Mouse (Mus musculus): ENCODE measurements around the gene Cyth3. TPM values are rescaled to one million over a fixed set of nuclear protein-coding genes. Genes with fewer than 3 reads are reported as not detected.

Gene Cyth3
- polyA plus RNA-seq, 1 experiment from 2014 or later = 38.5 TPM

- 90% methylated on average over 10 of the region's 10 CpGs for WGBS
These were observed 15.5 kb upstream of the Cyth3 start for GRCm38 (mm10) chr5:143606756-143607155.

GRCm38 (mm10) chr5:143608175-143608574 is 14.1 kb upstream of the Cyth3 start:
- Histone ChIP-seq H3K4me3 (ENCODE audit: low read depth, low read length) (no peak overlapping the region), H3K27ac (replicated peaks; ENCODE audit: low read depth, low read length) (no peak overlapping the region), H3K9ac (replicated peaks; ENCODE audit: low read length) (no peak overlapping the region), H3K4me1 (ENCODE audit: control insufficient read depth, insufficient read depth, low read length) (no peaks in the 10 kb centered on the region), H3K4me2 (ENCODE audit: low read depth, low read length) (no peak overlapping the region), H3K9me3 (replicated peaks; ENCODE audit: control insufficient read depth, low read length) (no peaks in the 10 kb centered on the region), H3K36me3 (replicated peaks; ENCODE audit: control insufficient read depth, insufficient read depth, low read depth, low read length) (no peaks in the 10 kb centered on the region), H3K27me3 (ENCODE audit: control insufficient read depth, insufficient read depth, low read length) (no peaks in the 10 kb centered on the region)
- WGBS = 94% methylated on average over 10 of the region's 10 CpGs
- ATAC-seq (replicated peaks; ENCODE audit: insufficient number of reproducible peaks, low FRiP score, low TSS enrichment, low read depth) (no peak), DNase-seq (ENCODE audit: low spot score) (no peak)

More at GRCm38 (mm10) chr5:143606756-143607155, 15.5 kb upstream of the Cyth3 start:
- Histone ChIP-seq H3K4me1 (ENCODE audit: control insufficient read depth, insufficient read depth, low read length) (no peaks in the 10 kb centered on the region), H3K27ac (replicated peaks; ENCODE audit: low read depth, low read length) (no peak overlapping the region), H3K9ac (replicated peaks; ENCODE audit: low read length) (no peak overlapping the region), H3K4me2 (ENCODE audit: low read depth, low read length) (no peak overlapping the region), H3K4me3 (ENCODE audit: low read depth, low read length) (no peak overlapping the region), H3K36me3 (replicated peaks; ENCODE audit: control insufficient read depth, insufficient read depth, low read depth, low read length) (no peaks in the 10 kb centered on the region), H3K9me3 (replicated peaks; ENCODE audit: control insufficient read depth, low read length) (no peaks in the 10 kb centered on the region), H3K27me3 (ENCODE audit: control insufficient read depth, insufficient read depth, low read length) (no peaks in the 10 kb centered on the region)
- ATAC-seq (replicated peaks; ENCODE audit: insufficient number of reproducible peaks, low FRiP score, low TSS enrichment, low read depth) = no peak
- no peak for DNase-seq (ENCODE audit: low spot score)

- 73% methylated on average over 7 of the region's 7 CpGs for WGBS
- Histone ChIP-seq H3K9me3 (replicated peaks; ENCODE audit: control insufficient read depth, low read length) (no peaks in the 10 kb centered on the region), H3K27ac (replicated peaks; ENCODE audit: low read depth, low read length) (no peak overlapping the region), H3K4me1 (ENCODE audit: control insufficient read depth, insufficient read depth, low read length) (no peaks in the 10 kb centered on the region), H3K36me3 (replicated peaks; ENCODE audit: control insufficient read depth, insufficient read depth, low read depth, low read length) (no peaks in the 10 kb centered on the region), H3K4me3 (ENCODE audit: low read depth, low read length) (no peak overlapping the region), H3K4me2 (ENCODE audit: low read depth, low read length) (no peak overlapping the region), H3K27me3 (ENCODE audit: control insufficient read depth, insufficient read depth, low read length) (no peaks in the 10 kb centered on the region), H3K9ac (replicated peaks; ENCODE audit: low read length) (no peak overlapping the region)
- ATAC-seq (replicated peaks; ENCODE audit: insufficient number of reproducible peaks, low FRiP score, low TSS enrichment, low read depth) (no peak), DNase-seq (ENCODE audit: low spot score) (no peak)
These were observed 10.3 kb upstream of the Cyth3 start for GRCm38 (mm10) chr5:143611954-143612353.

- ATAC-seq (replicated peaks; ENCODE audit: insufficient number of reproducible peaks, low FRiP score, low TSS enrichment, low read depth) = no peak
- no peak overlapping the region for H3K9ac ChIP-seq (replicated peaks; ENCODE audit: low read length)
- no peaks in the 10 kb centered on the region for H3K9me3 ChIP-seq (replicated peaks; ENCODE audit: control insufficient read depth, low read length)
- no peaks in the 10 kb centered on the region for H3K36me3 ChIP-seq (replicated peaks; ENCODE audit: control insufficient read depth, insufficient read depth, low read depth, low read length)
- no peak overlapping the region for H3K27ac ChIP-seq (replicated peaks; ENCODE audit: low read depth, low read length)
- no peak overlapping the region for H3K4me3 ChIP-seq (ENCODE audit: low read depth, low read length)
- 51% methylated on average over 4 of the region's 4 CpGs for WGBS
- no peaks in the 10 kb centered on the region for H3K4me1 ChIP-seq (ENCODE audit: control insufficient read depth, insufficient read depth, low read length)
- no peak for DNase-seq (ENCODE audit: low spot score)
- no peaks in the 10 kb centered on the region for H3K27me3 ChIP-seq (ENCODE audit: control insufficient read depth, insufficient read depth, low read length)
- no peak overlapping the region for H3K4me2 ChIP-seq (ENCODE audit: low read depth, low read length)
These were observed 9.0 kb upstream of the Cyth3 start for GRCm38 (mm10) chr5:143613265-143613664.

- Histone ChIP-seq H3K4me3 (ENCODE audit: low read depth, low read length) (no peak overlapping the region), H3K27ac (replicated peaks; ENCODE audit: low read depth, low read length) (no peak overlapping the region), H3K4me1 (ENCODE audit: control insufficient read depth, insufficient read depth, low read length) (no peaks in the 10 kb centered on the region), H3K9me3 (replicated peaks; ENCODE audit: control insufficient read depth, low read length) (no peaks in the 10 kb centered on the region), H3K27me3 (ENCODE audit: control insufficient read depth, insufficient read depth, low read length) (no peaks in the 10 kb centered on the region), H3K36me3 (replicated peaks; ENCODE audit: control insufficient read depth, insufficient read depth, low read depth, low read length) (no peaks in the 10 kb centered on the region), H3K9ac (replicated peaks; ENCODE audit: low read length) (no peak overlapping the region), H3K4me2 (ENCODE audit: low read depth, low read length) (no peak overlapping the region)
- ATAC-seq (replicated peaks; ENCODE audit: insufficient number of reproducible peaks, low FRiP score, low TSS enrichment, low read depth) = no peak
- WGBS = 90% methylated on average over 5 of the region's 5 CpGs
- no peak for DNase-seq (ENCODE audit: low spot score)
These were observed 7.7 kb upstream of the Cyth3 start for GRCm38 (mm10) chr5:143614519-143614918.

GRCm38 (mm10) chr5:143615353-143615752 is 6.9 kb upstream of the Cyth3 start:
- Histone ChIP-seq H3K9me3 (replicated peaks; ENCODE audit: control insufficient read depth, low read length) (no peaks in the 10 kb centered on the region), H3K4me1 (ENCODE audit: control insufficient read depth, insufficient read depth, low read length) (no peaks in the 10 kb centered on the region), H3K4me2 (ENCODE audit: low read depth, low read length) (no peak overlapping the region), H3K9ac (replicated peaks; ENCODE audit: low read length) (no peak overlapping the region), H3K27ac (replicated peaks; ENCODE audit: low read depth, low read length) (no peak overlapping the region), H3K27me3 (ENCODE audit: control insufficient read depth, insufficient read depth, low read length) (no peaks in the 10 kb centered on the region), H3K36me3 (replicated peaks; ENCODE audit: control insufficient read depth, insufficient read depth, low read depth, low read length) (no peaks in the 10 kb centered on the region), H3K4me3 (ENCODE audit: low read depth, low read length) (no peak overlapping the region)
- WGBS = 86% methylated on average over 2 of the region's 2 CpGs
- DNase-seq (ENCODE audit: low spot score) (no peak), ATAC-seq (replicated peaks; ENCODE audit: insufficient number of reproducible peaks, low FRiP score, low TSS enrichment, low read depth) (no peak)

- Histone ChIP-seq H3K27ac (replicated peaks; ENCODE audit: low read depth, low read length) (no peak overlapping the region), H3K9me3 (replicated peaks; ENCODE audit: control insufficient read depth, low read length) (no peaks in the 10 kb centered on the region), H3K9ac (replicated peaks; ENCODE audit: low read length) (no peak overlapping the region), H3K4me3 (ENCODE audit: low read depth, low read length) (no peak overlapping the region), H3K4me2 (ENCODE audit: low read depth, low read length) (no peak overlapping the region), H3K4me1 (ENCODE audit: control insufficient read depth, insufficient read depth, low read length) (no peaks in the 10 kb centered on the region), H3K36me3 (replicated peaks; ENCODE audit: control insufficient read depth, insufficient read depth, low read depth, low read length) (no peaks in the 10 kb centered on the region), H3K27me3 (ENCODE audit: control insufficient read depth, insufficient read depth, low read length) (no peaks in the 10 kb centered on the region)
- WGBS = 88% methylated on average over 4 of the region's 4 CpGs
- ATAC-seq (replicated peaks; ENCODE audit: insufficient number of reproducible peaks, low FRiP score, low TSS enrichment, low read depth) (no peak), DNase-seq (ENCODE audit: low spot score) (no peak)
These were observed 6.1 kb upstream of the Cyth3 start for GRCm38 (mm10) chr5:143616116-143616515.

- Histone ChIP-seq H3K36me3 (replicated peaks; ENCODE audit: control insufficient read depth, insufficient read depth, low read depth, low read length) (no peaks in the 10 kb centered on the region), H3K9me3 (replicated peaks; ENCODE audit: control insufficient read depth, low read length) (no peaks in the 10 kb centered on the region), H3K27me3 (ENCODE audit: control insufficient read depth, insufficient read depth, low read length) (no peaks in the 10 kb centered on the region), H3K4me3 (ENCODE audit: low read depth, low read length) (no peak overlapping the region), H3K27ac (replicated peaks; ENCODE audit: low read depth, low read length) (no peak overlapping the region), H3K9ac (replicated peaks; ENCODE audit: low read length) (no peak overlapping the region), H3K4me2 (ENCODE audit: low read depth, low read length) (no peak overlapping the region), H3K4me1 (ENCODE audit: control insufficient read depth, insufficient read depth, low read length) (no peaks in the 10 kb centered on the region)
- WGBS = 92% methylated on average over 3 of the region's 3 CpGs
- DNase-seq (ENCODE audit: low spot score) = no peak
- no peak for ATAC-seq (replicated peaks; ENCODE audit: insufficient number of reproducible peaks, low FRiP score, low TSS enrichment, low read depth)
These were observed 5.5 kb upstream of the Cyth3 start for GRCm38 (mm10) chr5:143616657-143617329.

Measured in embryonic facial prominence, embryonic 11.5 days (tissue).